Comparison of ENCODE assay signal across 22 mouse cellular contexts in genomic region chr17:7855851-7856250, GRCm38 (mm10). TPM values are rescaled to one million over a fixed set of nuclear protein-coding genes. Genes with fewer than 3 reads are reported as not detected.
DNase-seq lines count a peak whose midpoint lies in the region; ATAC-seq lines count a peak whose summit lies in the region.
"Had no signal": no experiment of that assay in that cellular context is flagged by ENCODE, and none has a peak within 500 bp of the region (broad histone marks: within the 10 kb centered on the region; RNA-seq: fewer than 3 reads in every experiment).

No protein-coding gene starts in this region.

- WGBS in liver, embryonic 11.5 days, result 68% methylated on average over 8 of the region's 8 CpGs

- no peak overlapping the region for H3K27ac ChIP-seq in liver, embryonic 11.5 days (ENCODE audit: low read depth, low read length)
- H3K27ac ChIP-seq: forebrain, embryonic 15.5 days; heart, embryonic 10.5 days; hindbrain, embryonic 13.5 days; macrophage; midbrain, embryonic 12.5 days; neural tube, embryonic 13.5 days had no signal

- DNase-seq in liver (peak; percentile 49), 416B (ENCODE audit: low read depth) (peak; percentile 45), ES-CJ7 (ENCODE audit: low read depth, low spot score) (peak; percentile 39)
- no peak for DNase-seq in liver, embryonic 11.5 days (ENCODE audit: low spot score)
- no peak for DNase-seq in right cerebral cortex, postnatal 14 days
- DNase-seq in cerebellum, postnatal 4 days (ENCODE audit: low spot score in 2 of 2), result no peak
- DNase-seq: adrenal gland, adult 2 months; cerebellum, adult 8-10 months; gastrocnemius, postnatal 25 days; layer of hippocampus, postnatal 36 days; lung, adult 18-20 months; right cerebral cortex, postnatal 25 days; thymus, postnatal 25 days had no signal

- H3K4me2 ChIP-seq in liver, embryonic 11.5 days, result no peak overlapping the region
- H3K4me2 ChIP-seq: forebrain, embryonic 15.5 days; hindbrain, embryonic 13.5 days; kidney, embryonic 15.5 days; midbrain, embryonic 12.5 days; neural tube, embryonic 13.5 days had no signal

- H3K9me3 ChIP-seq in liver, embryonic 11.5 days (ENCODE audit: control insufficient read depth, low read length), result no peaks in the 10 kb centered on the region
- H3K9me3 ChIP-seq: forebrain, embryonic 15.5 days; hindbrain, embryonic 13.5 days; kidney, embryonic 15.5 days; midbrain, embryonic 12.5 days; neural tube, embryonic 13.5 days had no signal

- no peak for ATAC-seq in liver, embryonic 11.5 days (replicated peaks; ENCODE audit: low FRiP score)
- peak; percentile 60 for ATAC-seq in granulocyte monocyte progenitor cell, adult 5-6 weeks (replicated peaks; ENCODE audit: poor library complexity, severe bottlenecking)
- ATAC-seq: CD4-positive, CD25-positive, alpha-beta regulatory T cell, adult 4 months; forebrain, embryonic 15.5 days had no signal

- no peaks in the 10 kb centered on the region for H3K4me1 ChIP-seq in liver, embryonic 11.5 days (replicated peaks; ENCODE audit: control insufficient read depth, insufficient read depth, low read length)
- H3K4me1 ChIP-seq: forebrain, embryonic 15.5 days; heart, embryonic 10.5 days had no signal

- H3K9ac ChIP-seq in liver, embryonic 11.5 days (ENCODE audit: low read depth, low read length), result no peak overlapping the region
- H3K9ac ChIP-seq: forebrain, embryonic 15.5 days; hindbrain, embryonic 13.5 days; kidney, embryonic 15.5 days; midbrain, embryonic 12.5 days; neural tube, embryonic 13.5 days had no signal

- H3K36me3 ChIP-seq in liver, embryonic 11.5 days (ENCODE audit: control insufficient read depth, insufficient read depth, low read length), result no peaks in the 10 kb centered on the region
- H3K36me3 ChIP-seq: forebrain, embryonic 15.5 days; heart, embryonic 10.5 days; hindbrain, embryonic 13.5 days; kidney, embryonic 15.5 days; midbrain, embryonic 12.5 days; neural tube, embryonic 13.5 days had no signal

- no peaks in the 10 kb centered on the region for H3K27me3 ChIP-seq in liver, embryonic 11.5 days (replicated peaks; ENCODE audit: control insufficient read depth, insufficient read depth, low read length)
- H3K27me3 ChIP-seq: forebrain, embryonic 15.5 days; hindbrain, embryonic 13.5 days; kidney, embryonic 15.5 days; midbrain, embryonic 12.5 days; neural tube, embryonic 13.5 days had no signal

- H3K4me3 ChIP-seq in liver, embryonic 11.5 days (ENCODE audit: low read depth, low read length), result no peak overlapping the region
- H3K4me3 ChIP-seq: forebrain, embryonic 15.5 days; heart, embryonic 10.5 days; hindbrain, embryonic 13.5 days; kidney, embryonic 15.5 days; midbrain, embryonic 12.5 days; neural tube, embryonic 13.5 days had no signal

RNA-seq across cellular contexts. Expression of gene Fndc1, which starts 28.7 kb away (rescaled TPM):
- 0.35 and 0.55 TPM in 2 replicates for polyA plus RNA-seq in liver, embryonic 11.5 days (2014; fragmentation: Nextera tagmentation; extraction: Ambion mirVana)
- total RNA-seq in granulocyte monocyte progenitor cell, adult 5-6 weeks (2014; fragmentation: Nextera tagmentation), result not detected in 2 replicates
- not detected in 2 replicates for total RNA-seq in granulocyte monocyte progenitor cell, adult 5-6 weeks (2017)
- polyA plus RNA-seq: CD4-positive, CD25-positive, alpha-beta regulatory T cell, adult 4 months; macrophage had no signal

Comparison
In these comparisons a context has a peak if more than half of its experiments do, and no peak if none do; other contexts are left out.
1. DNase-seq: peak in liver (single experiment), 416B (single experiment) and ES-CJ7 (single experiment); none in liver, embryonic 11.5 days (single experiment), right cerebral cortex, postnatal 14 days (single experiment) and cerebellum, postnatal 4 days (0 of 2).